Mouse (Mus musculus) lung, postnatal 36 days (tissue): ENCODE data around the gene Rhox6.
"Not testable (repeated sequence)": the region's sequence is repeated elsewhere in the genome, so short reads cannot be mapped to it uniquely, and the experiment has no call there.

Experiments
- DNase-seq: peaks from one replicate; pipeline ENCODE4 v3.0.0; 2022; ENCODE audit warnings: mixed read lengths

The Rhox6 gene

GRCm38 (mm10) chrX:37826610-37827009 is at the start of gene Rhox6:
Rhox6 (plus strand) TSS chrX:37826910.
- not testable (repeated sequence) for DNase-seq

DNA sequence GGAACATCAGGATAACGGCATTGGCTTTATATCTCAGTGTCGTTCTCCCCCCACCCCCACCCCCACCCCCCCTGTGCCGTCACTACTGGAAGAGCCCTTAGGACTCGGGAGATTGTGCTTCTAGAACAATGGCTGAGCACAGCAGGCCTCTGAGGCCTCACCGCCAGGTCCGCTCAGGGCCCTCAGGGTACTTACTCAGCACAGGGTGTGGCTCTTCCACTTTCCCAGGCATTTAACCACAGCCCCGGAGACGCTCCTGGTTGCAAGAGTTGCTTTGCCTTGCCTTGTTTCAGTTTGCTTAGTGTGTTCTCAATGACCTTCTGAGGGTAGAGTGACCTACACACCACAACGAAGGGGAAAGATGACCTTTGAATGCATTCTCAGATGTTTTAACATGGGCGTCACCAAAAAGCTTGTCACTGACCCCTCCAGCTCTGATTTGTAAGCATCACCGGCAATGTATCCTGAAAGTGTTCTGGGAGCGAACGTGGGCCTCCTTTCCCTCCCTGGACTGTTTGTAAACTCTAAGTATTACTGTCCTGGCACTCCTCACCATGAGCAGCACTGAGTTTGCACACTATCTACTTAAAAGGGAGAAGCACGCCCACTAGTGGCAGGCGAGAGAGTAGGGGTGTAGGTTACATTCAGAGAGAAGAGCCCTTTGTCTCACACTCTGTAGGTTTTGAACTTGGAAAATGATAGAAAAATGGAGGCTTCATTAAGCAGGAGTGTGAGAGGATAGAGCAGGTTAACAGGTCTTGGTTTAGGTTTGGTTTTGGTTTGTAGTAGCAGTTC is 19.2 kb upstream of the Rhox6 start:
- no peak for DNase-seq

DNA sequence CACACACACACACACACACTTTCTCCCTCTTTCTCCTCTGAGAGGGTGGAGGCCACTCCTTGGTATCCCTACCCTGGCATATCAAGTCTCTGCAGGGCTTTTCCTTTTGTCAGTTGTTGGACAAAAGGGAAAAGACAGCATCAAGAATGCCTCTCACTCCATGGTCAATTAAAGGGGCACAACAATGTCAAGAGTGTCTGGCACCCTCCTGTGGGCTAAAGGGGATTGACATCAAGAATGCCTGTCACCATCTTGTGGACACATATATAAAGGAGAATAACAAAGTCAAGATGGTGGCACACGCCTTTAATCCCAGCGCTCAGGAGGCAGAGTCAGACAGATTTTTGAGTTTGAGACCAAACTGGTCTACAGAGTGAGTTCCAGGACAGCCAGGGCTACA is 17.3 kb upstream of the Rhox6 start:
- DNase-seq = no peak

- peak; percentile 23 for DNase-seq
Observed at GRCm38 (mm10) chrX:37811179-37811578, 15.5 kb upstream of the Rhox6 start.

GRCm38 (mm10) chrX:37815665-37816064 is 11.0 kb upstream of the Rhox6 start:
- no peak for DNase-seq

GRCm38 (mm10) chrX:37831386-37831785 is 4.7 kb downstream of the Rhox6 start, which contains the start of gene Rhox7a:
Rhox7a (plus strand) TSS chrX:37831686.
- not testable (repeated sequence) for DNase-seq

DNA sequence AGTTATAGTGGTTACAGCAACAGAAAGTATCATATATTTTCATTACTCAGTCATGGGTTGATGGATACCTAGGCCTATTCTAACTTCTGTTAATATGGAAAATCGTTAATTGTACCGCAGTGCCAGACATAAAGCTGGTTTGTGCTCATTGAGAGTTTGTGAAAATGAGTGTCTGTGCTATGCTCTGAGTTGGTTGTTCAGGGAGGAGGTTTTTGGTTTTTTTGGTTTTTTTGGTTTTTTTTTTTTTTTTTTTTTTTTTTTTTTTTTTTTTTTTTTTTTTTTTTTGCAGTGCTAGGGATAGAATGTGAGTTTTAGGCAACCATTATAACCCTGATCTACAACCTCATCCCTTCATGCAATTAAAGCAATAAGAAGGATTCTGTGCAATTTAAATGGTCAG is 44.9 kb downstream of the Rhox6 start:
- no peak for DNase-seq

DNA sequence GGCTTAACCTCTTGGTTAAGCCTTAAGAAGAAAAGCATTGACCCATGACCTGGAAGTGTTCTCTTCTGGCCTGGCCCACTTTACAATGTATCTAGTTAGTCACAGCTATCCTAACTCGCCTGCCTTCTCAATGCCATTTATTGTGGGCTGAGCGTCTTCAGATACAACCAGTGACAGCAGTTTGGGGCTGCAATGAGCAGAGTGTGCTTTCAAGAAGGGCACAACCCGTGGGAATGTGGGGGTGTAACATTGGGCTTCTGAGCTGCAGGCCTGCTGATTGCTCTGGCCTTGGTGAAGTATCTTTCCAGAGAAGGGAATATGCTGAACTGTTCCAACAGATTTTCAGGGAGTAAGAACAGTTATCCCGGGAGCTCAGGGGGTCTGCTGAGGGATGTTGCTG is 52.1 kb downstream of the Rhox6 start, which contains the start of gene Rhox8:
Rhox8 (minus strand) TSS at position 101 of the 400 bp plus-strand sequence.
- no peak for DNase-seq
